Mouse (Mus musculus) C2C12 (cell line): ENCODE results near the gene Mctp2. TPM values are rescaled to one million over a fixed set of nuclear protein-coding genes. Genes with fewer than 3 reads are reported as not detected.

Experiments
- H3K27me3 ChIP-seq: one replicate; pipeline ENCODE4 v1.6.1; 2011; ENCODE audit not compliant: control insufficient read depth, insufficient read depth, insufficient read length
- H3K36me3 ChIP-seq: one replicate; pipeline ENCODE4 v1.6.1; 2011; ENCODE audit not compliant: control insufficient read depth, insufficient read depth
- H3K4me3 ChIP-seq: one replicate; pipeline ENCODE4 v1.5.1; 2011; ENCODE audit warnings: mild to moderate bottlenecking, control low read depth; ENCODE audit not compliant: poor library complexity, insufficient read depth, severe bottlenecking
- H3K79me2 ChIP-seq: one replicate; pipeline ENCODE4 v1.6.1; 2011; ENCODE audit not compliant: control insufficient read depth, insufficient read depth
- H3K79me3 ChIP-seq: one replicate; pipeline ENCODE4 v1.6.1; 2011; ENCODE audit warnings: low read depth, control low read depth
- H3ac ChIP-seq: one replicate; pipeline ENCODE3; 2011; ENCODE audit warnings: low read depth; ENCODE audit not compliant: control insufficient read depth, insufficient read length
- CEBPB ChIP-seq: IDR thresholded peaks from one replicate; pipeline ENCODE4 v1.6.1; 2011; ENCODE audit warnings: low read depth, mild to moderate bottlenecking, control low read depth, moderate library complexity
- CTCF ChIP-seq: IDR thresholded peaks from one replicate; pipeline ENCODE4 v1.5.1; 2011; ENCODE audit not compliant: control insufficient read depth, insufficient read depth, insufficient read length
- FOSL1 ChIP-seq: IDR thresholded peaks from one replicate; pipeline ENCODE4 v1.8.0; 2011; ENCODE audit warnings: mild to moderate bottlenecking, low read length; ENCODE audit not compliant: poor library complexity, insufficient read depth, severe bottlenecking
- MAX ChIP-seq: IDR thresholded peaks from one replicate; pipeline ENCODE4 v1.6.1; 2011; ENCODE audit warnings: mild to moderate bottlenecking, control low read depth
- MYOD1 ChIP-seq: IDR thresholded peaks from one replicate; pipeline ENCODE4 v1.6.1; 2011; ENCODE audit warnings: low read depth; ENCODE audit not compliant: control insufficient read depth, insufficient read length
- MYOG ChIP-seq: IDR thresholded peaks from one replicate; pipeline ENCODE4 v1.6.1; 2011; ENCODE audit not compliant: control insufficient read depth, insufficient read length; ENCODE audit errors: extremely low read depth
- USF1 ChIP-seq: IDR thresholded peaks from one replicate; pipeline ENCODE4 v1.6.1; 2011; ENCODE audit warnings: low read depth, mild to moderate bottlenecking, control low read depth, moderate library complexity
- polyA plus RNA-seq: library from polyadenylated mRNA; unstranded; fragments of >200 nt; fragmentation: generic; extraction: Trizol; gene quantifications from one replicate; pipeline ENCODE4 v1.2.1, GENCODE M21; 2012; ENCODE audit warnings: missing spikeins

The Mctp2 gene
- polyA plus RNA-seq, 1 experiment, result 0.81 TPM

- no peak for TF ChIP-seq FOSL1
- TF ChIP-seq MAX, result no peak
- no peak for TF ChIP-seq CTCF
- TF ChIP-seq MYOG, result no peak
- no peak for TF ChIP-seq CEBPB
- no peak for TF ChIP-seq MYOD1
- no peak for TF ChIP-seq USF1
- Histone ChIP-seq H3ac (no peak overlapping the region), H3K4me3 (no peak overlapping the region), H3K36me3 (no peaks in the 10 kb centered on the region), H3K79me3 (no peaks in the 10 kb centered on the region), H3K27me3 (peaks cover 5% of the 10 kb centered on the region), H3K79me2 (no peaks in the 10 kb centered on the region)
Observed at GRCm38 (mm10) chr7:72193304-72193703, 113.1 kb downstream of the Mctp2 start.

DNA sequence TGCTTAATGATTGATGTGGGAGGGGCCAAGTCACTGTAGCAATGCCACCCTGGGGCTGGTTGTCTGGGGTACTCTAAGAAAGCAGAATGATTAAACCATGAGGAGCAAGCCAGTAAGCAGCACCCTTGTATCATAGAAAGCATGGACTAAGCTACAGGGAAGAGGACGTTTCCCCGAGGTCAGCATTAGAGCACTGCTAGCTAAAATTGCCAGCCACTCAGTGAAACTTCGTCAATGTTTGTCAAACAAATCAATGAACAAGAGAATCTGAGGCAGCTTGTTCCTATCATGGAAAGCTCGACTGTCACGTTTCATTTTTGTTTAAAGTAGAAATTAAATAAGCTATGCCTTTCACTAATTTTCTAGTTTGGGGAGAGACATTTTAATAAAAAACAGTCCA is 124.8 kb downstream of the Mctp2 start:
- Histone ChIP-seq H3K4me3 (no peak overlapping the region), H3K79me3 (no peaks in the 10 kb centered on the region), H3K36me3 (no peaks in the 10 kb centered on the region), H3K27me3 (peaks cover 7% of the 10 kb centered on the region), H3ac (no peak overlapping the region), H3K79me2 (no peaks in the 10 kb centered on the region)
- TF ChIP-seq MYOD1 (no peak), MAX (no peak), FOSL1 (no peak), CEBPB (no peak), MYOG (no peak), USF1 (no peak), CTCF (no peak)

DNA sequence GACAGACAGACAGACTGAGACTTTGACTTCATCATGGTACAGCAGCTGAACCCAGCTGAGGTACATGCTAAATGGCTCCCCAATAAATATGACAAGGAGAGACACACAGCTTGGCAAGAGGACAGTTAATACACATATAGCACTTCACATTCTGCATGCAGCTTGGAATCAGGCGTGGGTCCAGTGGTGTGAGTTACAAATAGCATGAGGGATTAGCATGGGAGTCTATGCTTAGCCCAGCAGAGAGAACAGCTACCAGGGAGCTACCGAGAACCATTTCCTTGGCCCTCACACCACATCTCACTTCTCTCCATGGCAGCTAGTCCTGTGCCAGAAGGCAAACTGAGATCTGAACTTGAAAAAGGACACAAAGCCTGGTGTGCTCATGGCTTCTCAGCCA is 137.1 kb downstream of the Mctp2 start:
- TF ChIP-seq USF1 (no peak), MAX (no peak)
- Histone ChIP-seq H3K27me3 (no peaks in the 10 kb centered on the region), H3K79me2 (no peaks in the 10 kb centered on the region), H3K4me3 (no peak overlapping the region), H3ac (no peak overlapping the region), H3K36me3 (no peaks in the 10 kb centered on the region), H3K79me3 (no peaks in the 10 kb centered on the region)

DNA sequence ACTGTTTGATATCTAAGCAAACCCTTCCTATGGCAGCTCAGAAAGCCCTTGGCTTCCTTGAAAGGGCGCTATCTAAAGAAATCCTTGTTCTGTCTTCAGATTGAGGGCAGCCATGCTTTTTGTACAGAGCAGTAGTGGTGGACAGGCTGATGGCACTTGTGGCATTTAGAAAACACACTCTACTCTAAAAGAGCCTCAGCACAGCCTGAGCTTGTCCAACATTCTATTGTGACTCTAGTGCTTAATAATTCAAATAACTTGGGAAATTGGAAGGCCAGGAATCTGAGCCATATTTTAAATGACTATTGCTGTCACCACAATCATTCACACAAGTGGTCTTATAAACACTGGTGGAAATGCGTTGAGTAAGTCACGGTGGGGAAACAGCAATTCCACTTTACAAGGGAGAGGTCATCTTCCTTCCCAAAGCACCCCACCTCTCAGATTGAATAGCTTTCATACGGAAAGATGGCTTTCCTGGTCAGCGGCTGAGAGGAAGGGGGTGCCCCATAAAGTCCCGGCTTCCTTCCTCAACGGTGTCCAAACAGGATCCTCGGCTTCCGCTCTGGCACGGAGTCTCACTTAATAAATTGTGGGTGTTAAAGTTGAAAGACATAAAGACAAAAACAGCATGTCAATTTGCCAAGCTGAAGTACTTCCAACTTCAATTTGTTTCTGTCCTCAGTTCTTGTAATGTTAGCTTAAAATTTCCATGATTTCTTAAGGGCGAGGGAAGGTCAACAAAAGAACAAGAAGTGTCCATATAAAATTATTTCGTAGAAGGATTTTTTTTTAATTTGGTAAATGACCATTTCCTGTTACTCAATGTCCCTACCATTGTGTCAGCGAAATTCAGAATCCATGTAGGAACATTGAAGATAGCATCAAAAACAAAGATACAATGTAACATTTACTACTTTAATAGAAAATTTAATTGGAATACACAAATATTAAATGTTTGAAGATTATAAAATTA is 140.4 kb downstream of the Mctp2 start:
- Histone ChIP-seq H3ac (no peak overlapping the region), H3K79me2 (no peaks in the 10 kb centered on the region), H3K79me3 (no peaks in the 10 kb centered on the region), H3K27me3 (no peaks in the 10 kb centered on the region), H3K36me3 (no peaks in the 10 kb centered on the region), H3K4me3 (no peak overlapping the region)
- TF ChIP-seq MYOG, result no peak
- TF ChIP-seq FOSL1, result no peak
- TF ChIP-seq MAX, result no peak
- TF ChIP-seq CEBPB, result no peak
- no peak for TF ChIP-seq CTCF
- TF ChIP-seq MYOD1, result no peak
- no peak for TF ChIP-seq USF1

GRCm38 (mm10) chr7:72162256-72162655 is 144.2 kb downstream of the Mctp2 start:
- TF ChIP-seq MYOG (no peak), CTCF (no peak), MAX (no peak), CEBPB (no peak), MYOD1 (no peak), FOSL1 (no peak), USF1 (no peak)
- Histone ChIP-seq H3K79me2 (no peaks in the 10 kb centered on the region), H3K79me3 (no peaks in the 10 kb centered on the region), H3K36me3 (no peaks in the 10 kb centered on the region), H3K27me3 (no peaks in the 10 kb centered on the region), H3ac (no peak overlapping the region), H3K4me3 (no peak overlapping the region)

- Histone ChIP-seq H3K27me3 (no peaks in the 10 kb centered on the region), H3ac (no peak overlapping the region), H3K79me2 (no peaks in the 10 kb centered on the region), H3K36me3 (no peaks in the 10 kb centered on the region), H3K4me3 (no peak overlapping the region), H3K79me3 (no peaks in the 10 kb centered on the region)
- no peak for TF ChIP-seq MAX
- no peak for TF ChIP-seq FOSL1
- TF ChIP-seq MYOG, result no peak
- no peak for TF ChIP-seq CEBPB
- no peak for TF ChIP-seq USF1
- TF ChIP-seq CTCF, result no peak
- TF ChIP-seq MYOD1, result no peak
Observed at GRCm38 (mm10) chr7:72159513-72160063, 146.8 kb downstream of the Mctp2 start.
